Mouse (Mus musculus): ENCODE results near the gene Tpr. TPM values are rescaled to one million over a fixed set of nuclear protein-coding genes. Genes with fewer than 3 reads are reported as not detected.

Tpr gene
- 75.2 and 77.7 TPM in 2 replicates for polyA plus RNA-seq (2012; rRNA removed)

DNA sequence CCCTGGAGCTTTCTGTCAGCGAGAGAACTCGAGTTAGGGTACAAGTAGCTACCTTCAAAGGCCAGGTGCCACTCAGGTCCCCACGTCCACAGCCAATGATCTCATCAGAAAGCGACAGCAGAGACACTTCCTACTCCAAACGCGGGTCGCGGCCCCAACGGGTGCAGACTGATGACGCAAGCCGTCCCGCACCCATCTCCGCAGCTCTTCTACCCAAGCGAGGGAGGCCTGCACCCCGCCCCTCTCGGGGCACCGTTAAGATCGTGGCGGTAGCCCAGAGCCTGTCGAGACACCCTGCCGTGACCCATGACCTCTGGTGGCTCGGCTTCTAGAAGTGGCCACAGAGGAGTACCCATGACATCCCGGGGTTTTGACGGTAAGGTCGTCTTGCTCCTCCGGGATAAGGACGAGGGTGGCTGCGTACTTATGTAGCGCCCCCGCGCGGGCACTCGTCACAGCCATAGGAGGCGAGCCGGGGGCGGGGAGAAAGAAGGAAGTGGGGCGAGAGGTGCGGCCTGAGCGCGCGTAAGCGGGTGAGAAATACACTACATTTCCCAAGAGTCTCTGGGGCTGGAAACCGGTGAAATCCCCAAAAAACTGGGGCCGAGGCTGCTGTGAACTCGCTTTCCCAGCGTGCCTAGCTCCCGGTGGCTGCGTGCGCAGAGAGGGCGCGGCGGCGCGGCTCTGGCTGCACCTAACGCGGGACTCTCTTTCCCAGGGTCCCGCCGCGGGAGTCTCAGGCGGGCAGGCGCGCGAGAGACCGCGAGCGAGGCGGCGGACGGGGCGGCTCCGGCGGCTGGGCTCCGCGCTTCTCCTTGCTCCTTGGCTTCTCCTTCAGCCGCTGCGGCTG is at the start of gene Tpr, which contains the start of gene Odr4:
Tpr (plus strand) TSS at position 201 of the 850 bp plus-strand sequence.
Odr4 (minus strand) TSS at position 443 of the 850 bp plus-strand sequence.

DNA sequence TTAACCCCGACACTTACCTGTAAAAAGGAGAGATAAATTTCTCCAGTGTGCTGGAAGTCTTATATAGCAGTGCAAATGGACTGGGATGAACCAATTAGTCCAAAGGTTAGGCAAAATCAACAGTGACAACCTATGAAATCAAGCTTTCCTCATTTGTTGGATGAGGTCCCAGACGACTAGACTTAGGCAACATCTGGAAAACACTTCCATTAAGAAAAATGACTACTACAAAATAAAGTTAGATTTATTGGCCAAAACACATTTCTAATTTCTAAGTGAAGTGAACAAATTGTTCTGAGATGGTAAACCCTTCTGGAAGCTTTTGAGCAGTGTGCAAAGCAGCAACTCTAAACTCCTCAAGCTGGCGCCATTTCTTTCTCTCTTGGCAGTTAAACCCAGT is 73.5 kb downstream of the Tpr start, which contains the start of gene Prg4:
Prg4 (minus strand) TSS at position 34 of the 400 bp plus-strand sequence.

Other genes with a start within 250 kb of the Tpr start
- not detected in 2 replicates for gene Pdc, start 73.4 kb upstream of the Tpr start, polyA plus RNA-seq (2012; rRNA removed)
- 10.8 and 11.0 TPM in 2 replicates for gene Odr4, start 242 bp downstream of the Tpr start, polyA plus RNA-seq (2012; rRNA removed)
- gene Prg4, start 73.3 kb downstream of the Tpr start, polyA plus RNA-seq (2012; rRNA removed), result 0.15 and 0.16 TPM in 2 replicates

All from liver, embryonic 14 days (tissue).